Mouse (Mus musculus) CD4-positive, CD25-positive, alpha-beta regulatory T cell, adult 2 months (primary cell): Measurements from ENCODE around the gene Lrrc10.
"Not testable (repeated sequence)": the region's sequence is repeated elsewhere in the genome, so short reads cannot be mapped to it uniquely, and the experiment has no call there.

Source experiments
- DNase-seq: peaks from one replicate; pipeline ENCODE4 v3.0.0-alpha.2; 2012; ENCODE audit warnings: low read depth, low spot score

The Lrrc10 gene

DNA sequence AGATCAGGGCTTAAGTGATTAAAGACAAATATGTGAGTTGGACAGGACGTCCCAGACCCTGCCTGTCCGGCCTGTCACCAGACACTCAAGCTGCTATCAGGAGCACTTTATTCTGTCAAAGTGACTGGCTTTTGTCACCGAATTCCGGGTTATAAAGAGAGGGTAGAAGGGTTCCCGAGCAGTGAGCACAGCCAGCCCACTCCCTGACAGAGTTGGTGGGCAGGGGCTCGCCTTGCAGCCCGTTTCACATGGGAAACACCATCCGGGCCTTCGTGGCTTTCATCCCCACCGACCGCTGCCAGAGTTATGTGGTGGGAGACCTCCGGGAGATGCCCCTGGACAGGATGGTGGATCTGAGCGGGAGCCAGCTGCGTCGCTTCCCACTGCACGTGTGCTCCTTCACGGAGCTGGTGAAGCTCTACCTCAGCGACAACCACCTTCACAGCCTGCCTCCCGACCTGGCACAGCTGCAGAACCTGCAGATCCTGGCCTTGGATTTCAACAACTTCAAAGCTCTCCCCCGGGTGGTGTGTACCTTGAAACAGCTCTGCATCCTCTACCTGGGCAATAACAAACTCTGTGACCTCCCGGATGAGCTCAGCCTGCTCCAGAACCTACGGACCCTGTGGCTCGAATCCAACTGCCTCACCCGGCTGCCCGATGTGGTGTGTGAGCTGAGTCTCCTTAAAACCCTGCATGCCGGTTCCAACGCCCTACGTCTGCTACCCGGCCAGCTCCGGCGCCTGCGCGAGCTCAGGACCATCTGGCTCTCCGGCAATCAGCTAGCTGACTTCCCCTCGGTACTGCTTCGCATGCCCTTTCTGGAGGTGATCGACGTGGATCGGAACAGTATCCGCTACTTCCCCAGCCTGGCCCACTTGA, at the start of gene Lrrc10:
Gene Lrrc10 (plus strand): TSS at position 167 of the 882 bp plus-strand sequence.
- no peak for DNase-seq

DNA sequence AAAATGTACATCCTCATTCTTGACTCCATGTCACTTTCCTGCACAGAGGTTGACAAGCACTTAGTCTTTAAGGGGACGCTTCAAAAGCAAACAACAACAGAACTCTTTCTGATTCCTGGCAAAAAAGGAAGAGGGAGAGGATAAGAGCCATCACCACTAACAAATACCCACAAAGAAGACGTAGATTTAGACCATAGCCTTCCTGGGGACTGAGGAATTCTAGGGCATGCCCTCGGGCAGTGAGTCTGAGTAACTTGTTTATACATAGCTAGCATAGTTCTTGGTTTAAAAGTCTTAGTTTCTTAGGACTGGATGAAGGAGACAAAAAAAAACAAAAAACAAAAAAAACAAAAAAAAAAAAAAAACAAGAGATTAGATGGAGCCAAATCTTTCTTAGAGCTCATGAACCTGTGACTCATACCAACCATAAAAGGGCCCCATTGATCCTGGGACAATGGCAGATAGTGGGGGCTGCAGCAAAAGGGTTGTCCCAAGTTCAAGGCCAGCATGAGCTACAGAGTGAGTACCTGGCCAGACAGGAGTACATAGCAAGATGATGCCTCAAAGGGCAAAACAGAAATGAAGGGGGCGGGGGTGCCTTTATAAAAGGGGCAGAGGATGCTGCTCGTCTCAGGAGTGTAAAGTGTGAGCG, 49.4 kb upstream of the Lrrc10 start:
- DNase-seq, result no peak

DNA sequence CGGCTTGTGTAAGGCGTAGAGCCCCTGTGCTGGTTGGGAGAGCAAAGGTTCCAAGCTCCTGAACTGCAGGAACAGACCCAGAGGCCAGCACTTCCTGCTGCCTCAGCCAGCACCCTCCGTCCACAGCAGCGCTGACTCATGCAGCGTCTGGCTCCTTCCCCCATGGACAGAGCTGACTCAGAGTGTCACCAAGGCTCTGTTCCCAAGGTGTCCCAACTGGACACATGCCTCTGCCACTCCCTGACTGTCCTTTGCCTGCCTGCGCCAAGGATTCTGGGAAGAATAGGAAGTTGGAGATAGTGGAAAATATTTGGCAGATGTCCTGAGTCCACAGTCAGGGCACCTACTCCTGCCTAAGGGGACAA, 48.9 kb upstream of the Lrrc10 start:
- DNase-seq, result no peak

DNA sequence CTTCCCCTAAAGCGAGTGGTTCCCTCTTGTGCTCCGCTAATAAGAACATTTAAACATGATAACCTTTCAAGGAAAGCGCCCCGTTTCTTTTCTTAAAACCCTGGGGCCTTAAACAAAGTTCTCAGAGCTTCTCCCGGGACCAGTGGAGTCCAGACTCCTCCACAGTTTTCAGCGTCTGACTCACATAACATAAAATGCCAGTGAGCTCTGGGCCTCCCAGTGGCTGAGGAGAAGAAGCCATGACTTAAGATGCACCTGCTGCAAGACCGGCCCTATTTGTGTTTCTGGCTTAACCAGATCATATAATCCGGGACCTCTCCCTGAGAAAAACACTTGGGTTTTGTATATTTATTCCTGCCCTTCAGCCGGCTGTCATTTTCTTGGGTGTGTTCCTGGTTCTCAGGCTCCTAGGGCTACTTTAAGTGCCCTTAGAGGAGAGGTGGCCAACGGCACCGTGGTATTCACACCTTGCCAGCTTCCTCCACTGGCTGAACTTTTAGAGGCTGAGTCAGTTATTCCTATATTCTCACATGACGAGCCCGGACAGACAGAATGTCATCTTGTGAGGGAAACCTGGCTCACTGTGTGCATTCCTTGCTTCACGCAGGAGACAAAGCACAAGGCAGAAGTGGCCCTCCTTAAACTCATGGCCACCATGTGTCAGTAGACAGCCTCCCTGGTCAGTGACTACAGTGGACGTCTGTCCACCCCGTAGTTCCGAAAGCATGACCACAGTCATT, 46.3 kb upstream of the Lrrc10 start:
- DNase-seq, result no peak

DNA sequence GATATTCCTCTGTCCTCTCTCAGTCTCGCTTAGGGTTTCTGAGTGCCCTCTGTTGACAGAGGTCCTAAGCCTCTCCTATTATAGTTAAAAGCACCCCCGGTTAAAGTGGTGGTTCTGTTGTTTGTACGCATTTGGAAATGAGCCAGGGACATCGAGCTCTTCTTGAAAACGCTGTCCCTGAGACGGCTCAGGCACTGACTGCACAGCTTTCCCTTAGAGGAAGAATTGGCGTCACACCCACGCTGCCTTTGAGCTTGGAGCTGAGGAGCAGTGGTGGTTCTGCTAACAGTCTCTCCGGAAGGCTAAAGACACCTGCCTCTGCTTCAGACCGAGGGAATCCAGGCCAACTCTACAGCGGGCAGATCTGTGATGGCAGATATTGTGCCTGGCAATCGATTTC, 44.2 kb upstream of the Lrrc10 start:
- no peak for DNase-seq

DNA sequence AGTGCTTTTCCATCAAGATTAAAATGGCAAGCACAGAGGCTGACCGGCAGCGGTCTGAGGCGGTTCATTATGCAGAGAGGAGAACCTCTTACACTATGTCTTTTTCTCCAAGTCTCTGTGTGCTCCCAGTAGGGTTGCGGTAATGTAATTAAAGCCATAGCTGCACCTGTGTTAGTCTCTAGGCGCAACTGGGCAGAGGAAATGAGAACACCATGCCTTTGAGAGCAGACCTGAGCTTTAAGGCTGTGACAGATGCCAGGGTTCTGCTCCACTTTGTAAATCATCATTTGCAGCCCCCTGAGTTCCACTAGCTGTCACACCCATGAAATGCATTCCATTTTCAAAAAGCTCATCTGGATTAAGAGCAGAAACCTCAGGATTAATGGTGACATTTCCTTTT, 40.4 kb upstream of the Lrrc10 start:
- no peak for DNase-seq

DNA sequence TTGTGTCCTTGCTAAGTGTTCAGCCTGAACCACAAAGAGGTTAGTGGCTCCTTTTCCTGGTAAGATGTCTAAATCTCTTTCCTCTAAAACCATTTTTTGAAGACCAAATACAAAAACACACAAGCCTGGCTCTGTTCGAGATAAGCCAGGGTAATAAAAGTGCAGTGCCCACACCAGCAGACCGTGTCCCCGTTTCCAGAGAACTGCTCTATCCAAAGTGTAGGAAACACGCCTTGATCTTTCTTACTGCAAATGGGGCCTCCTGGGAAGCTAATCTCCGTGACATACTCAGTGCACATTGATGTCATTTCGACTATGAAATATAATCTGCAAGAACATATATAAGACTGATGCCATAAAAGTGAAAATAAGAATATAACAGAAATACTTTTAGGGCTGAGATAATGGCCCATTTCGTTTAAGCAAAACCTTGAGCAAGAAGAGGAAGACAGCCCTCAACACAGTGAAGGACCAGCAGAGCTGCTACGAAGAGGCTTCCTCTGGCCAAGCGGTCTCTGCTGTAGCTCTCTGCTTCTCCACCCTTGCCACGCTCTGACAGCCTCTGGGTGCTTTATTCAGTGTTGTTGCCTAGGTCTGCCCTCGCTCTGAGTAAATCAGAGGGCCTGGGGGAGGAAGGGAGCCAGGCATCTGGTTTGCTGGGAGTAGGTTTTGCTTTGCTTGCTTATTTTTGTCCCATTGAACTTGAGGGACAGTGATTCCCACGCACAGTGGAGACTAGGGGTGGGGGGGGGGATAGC, 39.3 kb upstream of the Lrrc10 start:
- DNase-seq, result no peak

DNA sequence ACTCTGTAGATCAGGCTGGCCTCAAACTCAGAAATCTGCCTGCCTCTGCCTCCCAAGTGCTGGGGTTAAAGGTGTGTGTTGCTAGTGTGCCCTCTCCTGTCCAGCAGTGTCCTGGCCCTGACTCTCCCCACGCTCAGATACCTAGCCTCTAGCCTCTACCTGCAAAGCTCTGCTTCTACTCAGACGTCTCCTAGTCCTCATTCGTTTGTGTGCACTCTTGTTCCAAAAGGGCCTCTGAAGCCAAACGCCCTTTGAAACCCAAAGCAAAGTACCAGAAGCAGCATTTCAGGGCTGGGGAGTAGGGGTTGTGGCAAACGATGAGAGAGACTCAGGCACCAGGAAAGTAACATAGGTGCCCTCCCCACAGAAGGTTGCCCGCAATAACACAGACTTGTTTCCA, 35.5 kb upstream of the Lrrc10 start:
- DNase-seq, result no peak

DNA sequence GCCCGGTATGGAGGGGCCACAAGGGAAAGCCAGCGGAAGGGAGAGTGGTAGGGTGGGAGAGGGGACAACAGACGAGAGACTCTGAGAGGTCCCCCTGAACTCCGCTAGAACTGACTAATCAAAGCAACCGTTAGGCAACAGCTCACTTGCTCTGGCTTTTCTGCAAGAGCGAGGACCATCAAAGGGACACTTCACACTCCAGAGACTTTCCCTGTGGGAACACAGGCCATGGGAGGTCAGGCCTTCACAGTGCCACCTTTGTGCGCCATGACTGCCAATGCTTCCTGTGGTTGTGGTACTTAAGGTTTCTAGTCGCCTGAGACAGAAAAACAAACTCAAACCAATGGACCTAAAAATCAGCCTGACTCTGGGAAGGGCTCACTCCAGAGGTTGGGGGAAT, 34.1 kb upstream of the Lrrc10 start:
- DNase-seq, result no peak

DNA sequence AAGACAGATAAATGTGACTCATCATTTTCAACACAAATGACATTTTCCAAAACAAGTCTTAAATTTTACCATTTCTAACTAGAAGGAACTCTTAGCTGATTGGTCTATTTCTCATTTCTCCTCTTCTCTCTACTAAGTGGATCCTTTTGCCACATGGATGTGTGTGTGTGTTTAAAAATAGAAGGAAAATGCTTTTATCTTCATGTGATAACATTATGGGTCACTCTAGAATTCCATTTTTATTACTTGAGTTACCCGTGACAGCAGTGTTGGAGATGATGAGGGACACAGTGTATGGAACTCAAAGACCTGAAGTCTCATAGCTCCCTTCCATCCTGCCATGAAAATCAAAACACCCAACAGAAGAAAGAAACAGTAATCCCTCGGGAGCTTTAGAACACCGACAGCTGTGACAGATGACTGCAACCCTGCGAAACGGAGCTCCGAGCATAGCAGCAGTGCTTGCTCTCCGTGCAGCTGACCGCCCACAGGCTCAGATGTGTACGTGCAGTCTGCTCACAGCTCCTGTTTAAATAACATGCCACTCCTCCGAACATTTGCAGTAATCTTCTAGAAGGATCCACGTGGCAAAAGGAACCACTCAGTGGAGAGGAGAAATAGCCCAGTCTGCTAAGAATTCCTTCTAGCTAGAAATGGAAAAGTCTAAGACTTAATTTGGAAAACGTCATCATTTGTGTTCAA, 31.3 kb upstream of the Lrrc10 start:
- DNase-seq, result no peak

DNA sequence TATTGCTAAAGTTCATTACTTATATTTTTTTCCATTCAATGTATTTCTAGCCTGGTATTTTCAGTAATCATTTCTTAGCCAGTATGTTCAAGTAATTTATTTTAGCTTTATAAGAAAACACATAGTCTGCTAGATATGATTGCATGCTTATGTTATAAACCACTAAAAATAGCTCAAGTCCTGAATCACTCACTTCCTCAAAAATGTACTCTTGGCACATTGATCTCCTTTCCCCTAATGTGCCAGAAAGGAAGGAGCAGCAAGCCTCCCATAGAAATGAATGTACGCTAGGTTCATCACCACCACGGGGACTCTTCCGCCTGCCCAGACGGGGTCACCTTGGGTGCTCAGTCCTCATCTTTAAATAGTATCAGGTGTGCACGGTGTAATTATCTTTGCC, 30.6 kb upstream of the Lrrc10 start:
- no peak for DNase-seq

DNA sequence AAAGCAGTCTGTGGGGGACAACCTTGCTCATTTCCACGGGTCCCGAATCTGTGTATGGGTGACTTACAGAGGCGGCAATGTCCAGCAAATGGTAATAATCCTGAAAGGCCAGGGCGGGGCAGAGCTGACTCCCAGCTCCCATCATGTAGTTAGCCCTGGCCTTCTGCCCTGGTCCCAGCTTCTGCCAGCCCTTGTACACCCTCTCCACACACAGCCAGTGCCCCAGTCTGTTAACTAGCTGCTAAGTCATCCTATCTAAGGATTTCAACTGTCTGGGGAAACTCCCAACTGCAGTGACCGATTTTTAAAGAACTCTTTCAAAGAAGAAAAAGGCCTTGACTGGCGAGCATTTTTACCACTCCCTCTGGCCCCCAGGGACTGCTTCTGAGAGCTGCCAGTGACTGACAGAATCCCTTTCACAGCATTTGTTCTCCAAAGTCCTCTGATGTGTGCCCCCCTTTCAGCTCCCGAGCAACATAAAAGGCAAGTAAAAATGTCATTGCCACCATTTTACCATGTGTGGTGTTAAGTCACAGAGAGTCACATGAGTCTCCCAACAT, 26.8 kb upstream of the Lrrc10 start:
- no peak for DNase-seq

DNA sequence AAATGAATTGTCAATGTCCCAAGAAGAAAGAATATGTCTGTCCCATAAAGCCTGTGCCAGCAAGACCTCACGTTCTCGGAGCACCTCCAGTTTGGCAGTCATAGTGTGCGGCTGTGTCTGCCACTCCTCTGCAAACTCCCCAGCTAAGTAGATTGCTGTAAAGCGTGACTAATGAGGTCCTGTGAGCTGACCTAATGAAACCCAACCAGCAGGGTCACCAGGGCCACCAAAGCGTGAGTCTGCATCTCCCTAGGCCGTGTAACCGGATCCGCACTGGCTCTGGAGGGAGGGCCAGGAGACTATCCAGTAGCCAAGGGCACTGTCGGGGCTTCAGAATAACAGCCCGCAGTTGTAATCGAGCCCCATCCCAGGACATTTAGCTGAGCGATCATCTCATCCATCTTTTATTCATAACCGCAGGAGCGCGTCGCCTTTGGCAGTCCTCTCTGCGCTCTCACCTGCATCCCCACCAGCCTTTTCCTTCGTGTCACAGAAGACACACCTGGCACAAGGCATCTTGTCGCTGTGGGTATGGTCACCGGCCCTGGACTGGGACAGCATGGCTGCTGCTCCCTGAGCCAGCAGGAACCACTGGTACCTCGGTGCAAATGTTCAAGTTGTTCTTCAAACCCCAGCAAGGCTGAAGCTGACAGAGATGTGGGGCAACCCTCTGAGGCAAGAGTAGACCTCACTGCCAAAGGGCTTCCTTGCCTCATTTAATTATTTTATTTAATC, 24.0 kb upstream of the Lrrc10 start:
- no peak for DNase-seq

DNA sequence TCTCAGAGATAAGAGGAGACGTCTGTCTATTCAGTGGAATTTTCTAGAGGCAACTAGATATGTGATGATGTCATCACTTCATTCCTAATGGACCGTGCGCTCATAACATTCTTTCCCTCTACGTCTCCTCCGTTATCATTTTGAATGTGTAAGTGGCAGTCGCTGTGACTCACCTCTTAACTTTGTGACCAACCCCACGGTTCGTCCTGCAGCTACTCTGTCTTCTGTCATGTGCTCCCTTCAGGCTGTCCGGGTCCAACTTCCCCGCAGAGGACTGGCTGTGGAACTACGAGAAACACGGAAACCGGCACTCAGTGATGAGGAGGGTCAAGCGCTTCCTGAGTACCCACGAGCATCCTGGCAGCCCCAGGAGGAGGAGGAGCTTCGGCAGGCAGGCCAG, 21.4 kb upstream of the Lrrc10 start:
- DNase-seq, result no peak

DNA sequence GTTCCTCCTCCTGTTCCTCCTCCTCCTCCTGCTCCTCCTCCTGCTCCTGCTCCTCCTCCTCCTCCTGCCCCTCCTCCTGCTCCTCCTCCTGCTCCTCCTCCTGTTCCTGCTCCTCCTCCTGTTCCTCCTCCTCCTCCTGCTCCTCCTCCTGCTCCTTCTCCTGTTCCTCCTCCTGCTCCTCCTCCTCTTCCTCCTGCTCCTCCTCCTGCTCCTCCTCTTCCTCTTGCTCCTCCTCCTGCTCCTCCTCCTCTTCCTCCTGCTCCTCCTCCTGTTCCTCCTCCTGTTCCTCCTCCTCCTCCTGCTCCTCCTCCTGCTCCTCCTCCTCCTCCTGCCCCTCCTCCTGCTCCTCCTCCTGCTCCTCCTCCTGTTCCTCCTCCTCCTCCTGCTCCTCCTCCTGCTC, 19.4 kb upstream of the Lrrc10 start:
- DNase-seq, result not testable (repeated sequence)

DNA sequence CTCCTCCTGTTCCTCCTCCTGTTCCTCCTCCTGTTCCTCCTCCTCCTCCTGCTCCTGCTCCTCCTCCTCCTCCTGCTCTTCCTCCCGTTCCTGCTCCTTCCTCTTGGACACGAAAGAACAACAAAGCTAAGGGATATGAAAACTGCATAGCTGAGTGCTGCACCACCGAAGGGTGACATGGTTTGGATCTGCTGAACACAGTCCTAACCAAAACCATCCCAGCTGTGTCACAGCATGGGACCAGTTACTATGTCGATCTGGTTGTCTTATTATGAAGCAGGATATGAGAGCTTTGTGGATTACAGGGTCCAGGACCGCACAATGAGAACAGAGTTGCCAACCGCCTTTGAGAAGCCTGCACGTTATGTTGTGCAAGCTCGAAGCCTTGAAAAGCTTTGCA, 19.0 kb upstream of the Lrrc10 start:
- DNase-seq, result no peak

DNA sequence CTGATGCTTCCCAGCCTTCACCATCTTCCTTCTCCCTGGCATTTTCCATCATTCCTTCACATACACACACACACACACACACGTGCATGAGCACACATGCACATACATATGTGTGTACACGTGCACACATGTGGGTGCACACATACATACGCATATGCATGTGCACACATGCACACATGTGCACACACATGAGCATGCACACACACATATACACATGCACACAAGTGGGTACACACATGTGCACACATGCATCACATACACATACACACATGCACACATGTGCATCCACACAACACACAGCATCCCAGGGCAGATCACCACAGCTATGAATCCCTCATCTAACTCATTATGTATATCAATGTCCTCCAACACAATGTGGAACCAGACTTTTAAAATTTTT, 14.0 kb upstream of the Lrrc10 start:
- DNase-seq, result no peak

DNA sequence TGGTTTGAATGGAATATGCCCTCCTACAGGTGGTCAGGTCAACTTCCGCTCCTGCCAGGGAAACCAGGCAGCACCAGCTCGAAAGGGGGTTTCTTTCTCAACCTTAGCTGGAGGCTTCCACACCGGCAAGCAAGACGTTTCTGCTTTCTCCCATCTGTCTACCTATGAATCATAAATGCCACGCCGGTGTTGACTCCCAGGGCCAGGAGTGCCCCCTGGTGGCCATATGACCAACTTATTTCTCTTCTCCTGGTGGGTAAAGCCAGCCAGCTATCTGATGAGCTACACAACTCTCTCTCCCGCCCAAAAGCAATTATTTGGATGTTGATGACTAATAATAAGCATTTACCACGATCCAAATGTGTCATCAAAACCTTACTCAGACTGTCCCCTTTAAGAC, 11.4 kb upstream of the Lrrc10 start:
- DNase-seq, result peak; percentile 87

DNA sequence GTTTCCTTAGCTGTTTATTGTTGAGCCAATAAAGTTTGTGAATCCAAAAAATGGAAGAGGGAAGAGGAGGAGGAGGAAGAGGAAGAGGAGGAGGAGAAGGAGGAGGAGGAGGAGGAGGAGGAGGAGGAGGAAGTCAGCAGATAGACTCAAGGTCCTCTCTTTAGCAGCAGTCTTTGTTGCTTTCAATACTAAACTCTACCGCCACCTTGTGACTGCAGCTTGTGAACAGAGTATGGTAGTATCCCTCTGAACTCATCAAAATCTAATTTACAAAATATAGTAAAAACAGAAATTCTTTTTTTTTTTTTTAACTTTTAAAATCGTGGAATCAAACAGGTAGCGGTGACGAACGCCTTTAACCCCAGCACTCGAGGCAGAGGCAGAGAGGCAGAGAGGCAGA, 4.8 kb upstream of the Lrrc10 start:
- DNase-seq, result peak; percentile 26

DNA sequence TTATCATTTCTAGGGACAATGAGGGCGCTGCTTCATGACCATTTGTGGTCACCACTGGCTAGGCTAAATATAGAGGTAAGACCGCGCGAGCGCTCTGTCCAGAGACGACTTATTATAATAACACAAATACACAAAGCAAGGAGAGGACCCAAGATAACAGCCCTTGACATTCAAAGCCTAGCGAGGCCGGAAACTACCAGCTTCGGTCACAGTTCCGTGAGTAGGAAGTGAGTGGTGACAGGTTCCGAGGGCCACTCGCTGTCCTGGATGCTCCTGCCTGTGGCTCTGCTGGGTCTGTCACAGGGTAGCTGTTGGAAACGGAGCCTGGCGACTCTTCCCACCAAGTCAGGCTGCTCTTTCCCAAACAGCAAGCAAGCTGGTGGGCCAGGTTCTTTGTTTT, 2.8 kb upstream of the Lrrc10 start:
- DNase-seq, result no peak
